Mouse (Mus musculus) intestine, postnatal 0 days (tissue): ENCODE results near the gene Elovl4. TPM values are rescaled to one million over a fixed set of nuclear protein-coding genes. Genes with fewer than 3 reads are reported as not detected.

Experiments used
- ATAC-seq: fragments of 200-750 bp; cut with Nextera tagmentation; 2 replicates; pipeline ENCODE4 v1.8.0; 2017; ENCODE audit warnings: mild to moderate bottlenecking, moderate TSS enrichment, moderate library complexity
- H3K27ac ChIP-seq: fragments of 300-500 bp; sonication (generic); 2 replicates; pipeline ENCODE4 v1.5.1; 2014; ENCODE audit warnings: mild to moderate bottlenecking, low read depth, low read length, moderate library complexity
- H3K27me3 ChIP-seq: fragments of 300-500 bp; sonication (generic); replicated peaks from 2 replicates; pipeline ENCODE4 v1.6.1; 2014; ENCODE audit warnings: low read length, mixed read lengths; ENCODE audit not compliant: control insufficient read depth, insufficient read depth
- H3K36me3 ChIP-seq: fragments of 300-500 bp; sonication (generic); 2 replicates; pipeline ENCODE4 v1.6.1; 2014; ENCODE audit warnings: mild to moderate bottlenecking, moderate library complexity; ENCODE audit not compliant: control insufficient read depth, insufficient read depth
- H3K4me1 ChIP-seq: fragments of 300-500 bp; sonication (generic); replicated peaks from 2 replicates; pipeline ENCODE4 v1.6.1; 2014; ENCODE audit warnings: antibody characterized with exemption, low read length, mixed read lengths; ENCODE audit not compliant: control insufficient read depth, insufficient read depth
- H3K4me2 ChIP-seq: fragments of 300-500 bp; sonication (generic); replicated peaks from 2 replicates; pipeline ENCODE4 v1.6.1; 2014; ENCODE audit warnings: low read depth, mild to moderate bottlenecking, moderate library complexity
- H3K4me3 ChIP-seq: fragments of 300-500 bp; sonication (generic); 2 replicates; pipeline ENCODE4 v1.5.1; 2014; ENCODE audit warnings: low read depth, low read length
- H3K9ac ChIP-seq: fragments of 300-500 bp; sonication (generic); 2 replicates; pipeline ENCODE4 v1.6.1; 2014; ENCODE audit warnings: mild to moderate bottlenecking, low read depth, low read length
- H3K9me3 ChIP-seq: fragments of 300-500 bp; sonication (generic); 2 replicates; pipeline ENCODE4 v1.6.1; 2016; ENCODE audit warnings: mixed run types; ENCODE audit not compliant: control insufficient read depth
- CTCF ChIP-seq: sonication (generic); IDR thresholded peaks from 2 replicates; pipeline ENCODE4 v1.5.1; 2016; ENCODE audit warnings: low read depth, mild to moderate bottlenecking, control low read depth, antibody characterized with exemption, moderate library complexity
- WGBS: fragments of 180-500 bp; shearing (Covaris S2); extraction: QIAGEN DNeasy Blood & Tissue Kit; methylation state at CpG from one replicate; pipeline ENCODE4 v1.1.7; 2014; 5-methylcytosine and 5-hydroxymethylcytosine counted together
- polyA plus RNA-seq: library from polyadenylated mRNA; unstranded; fragments of >200 nt; fragmentation: Nextera tagmentation; extraction: Ambion mirVana; gene quantifications from 2 replicates; pipeline ENCODE4 v1.2.1, GENCODE M21; 2015

Elovl4 gene
- polyA plus RNA-seq, 1 experiment from 2014 or later: 3.1 TPM

DNA sequence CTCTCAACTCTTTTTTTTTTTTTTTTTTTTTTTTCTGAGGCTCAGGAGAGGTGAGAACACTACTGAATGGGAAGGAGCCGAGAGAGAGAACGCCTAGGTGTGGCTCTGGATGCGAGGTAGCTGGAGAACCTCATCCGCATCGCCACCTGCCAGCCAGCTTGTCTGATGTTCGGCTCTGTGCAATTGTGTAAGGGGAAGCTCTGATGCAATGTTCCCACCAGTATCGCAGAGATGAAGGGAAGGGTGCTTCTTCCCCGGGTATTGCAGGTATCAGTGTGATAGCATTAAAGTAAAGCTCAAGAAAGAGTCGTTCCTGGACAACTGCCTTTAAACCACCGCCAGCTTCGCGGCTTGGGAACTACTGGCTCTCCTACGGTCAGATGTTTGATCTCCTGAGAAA is 1.7 kb downstream of the Elovl4 start:
- no peak overlapping the region for H3K4me2 ChIP-seq
- 48% methylated on average over 13 of the region's 13 CpGs for WGBS

DNA sequence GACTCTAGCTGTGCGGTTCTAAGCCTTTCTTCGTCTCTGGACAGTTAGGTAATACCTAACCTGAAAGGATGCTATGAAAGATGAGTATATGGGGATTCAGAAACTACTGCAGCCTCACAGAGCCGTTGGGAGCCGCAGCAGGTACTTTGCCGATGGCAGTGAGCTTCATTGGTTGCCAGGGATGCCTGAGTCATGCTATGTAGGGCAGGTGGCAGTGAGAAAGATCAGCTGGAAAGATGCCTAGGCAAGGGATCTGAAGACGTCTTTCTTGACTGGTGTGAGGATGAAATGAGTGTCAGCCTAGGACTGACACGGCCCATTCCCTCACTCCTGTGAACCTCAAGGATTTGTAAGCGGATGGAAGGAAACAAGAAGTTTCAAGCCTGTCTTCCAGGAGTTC is 8.2 kb downstream of the Elovl4 start:
- no peak for ATAC-seq
- Histone ChIP-seq H3K4me3 (no peak overlapping the region), H3K4me2 (no peak overlapping the region), H3K27ac (no peak overlapping the region), H3K9me3 (no peaks in the 10 kb centered on the region), H3K36me3 (no peaks in the 10 kb centered on the region), H3K4me1 (no peaks in the 10 kb centered on the region), H3K9ac (no peak overlapping the region), H3K27me3 (no peaks in the 10 kb centered on the region)
- no peak for TF ChIP-seq CTCF
- WGBS: 84% methylated on average over 8 of the region's 8 CpGs

More for the DNA sequence above, 1.7 kb downstream of the Elovl4 start:
- no peaks in the 10 kb centered on the region for H3K9me3 ChIP-seq
- H3K27me3 ChIP-seq: peaks cover 25% of the 10 kb centered on the region
- no peak for ATAC-seq
- no peak overlapping the region for H3K4me3 ChIP-seq
- H3K27ac ChIP-seq: no peak overlapping the region
- H3K4me1 ChIP-seq: 0 out of 2 replicates have a peak, but pooled peaks cover 5% of the 10 kb centered on the region
- no peaks in the 10 kb centered on the region for H3K36me3 ChIP-seq
- no peak for TF ChIP-seq CTCF
- H3K9ac ChIP-seq: no peak overlapping the region

- no peaks in the 10 kb centered on the region for H3K36me3 ChIP-seq
- no peaks in the 10 kb centered on the region for H3K9me3 ChIP-seq
- no peak overlapping the region for H3K27ac ChIP-seq
- H3K27me3 ChIP-seq: no peaks in the 10 kb centered on the region
- no peak overlapping the region for H3K9ac ChIP-seq
- no peak overlapping the region for H3K4me3 ChIP-seq
- TF ChIP-seq CTCF: no peak
- 85% methylated on average over 7 of the region's 7 CpGs for WGBS
- H3K4me1 ChIP-seq: no peaks in the 10 kb centered on the region
- H3K4me2 ChIP-seq: no peak overlapping the region
- no peak for ATAC-seq
These were observed 9.2 kb downstream of the Elovl4 start for GRCm38 (mm10) chr9:83796875-83797274.

GRCm38 (mm10) chr9:83789326-83789725 is 16.8 kb downstream of the Elovl4 start:
- TF ChIP-seq CTCF: no peak
- no peak overlapping the region for H3K4me3 ChIP-seq
- H3K9me3 ChIP-seq: no peaks in the 10 kb centered on the region
- no peaks in the 10 kb centered on the region for H3K4me1 ChIP-seq
- WGBS: 94% methylated on average over 6 of the region's 6 CpGs
- ATAC-seq: no peak
- no peak overlapping the region for H3K4me2 ChIP-seq
- no peaks in the 10 kb centered on the region for H3K27me3 ChIP-seq
- no peak overlapping the region for H3K9ac ChIP-seq
- no peaks in the 10 kb centered on the region for H3K36me3 ChIP-seq
- H3K27ac ChIP-seq: no peak overlapping the region

GRCm38 (mm10) chr9:83785501-83785900 is 20.6 kb downstream of the Elovl4 start:
- H3K27me3 ChIP-seq: no peaks in the 10 kb centered on the region
- H3K4me2 ChIP-seq: no peak overlapping the region
- H3K36me3 ChIP-seq: no peaks in the 10 kb centered on the region
- H3K4me3 ChIP-seq: no peak overlapping the region
- H3K9ac ChIP-seq: no peak overlapping the region
- no peaks in the 10 kb centered on the region for H3K4me1 ChIP-seq
- 76% methylated on average over 1 of the region's 1 CpGs for WGBS
- no peaks in the 10 kb centered on the region for H3K9me3 ChIP-seq
- no peak overlapping the region for H3K27ac ChIP-seq
- no peak for TF ChIP-seq CTCF
- ATAC-seq: no peak

DNA sequence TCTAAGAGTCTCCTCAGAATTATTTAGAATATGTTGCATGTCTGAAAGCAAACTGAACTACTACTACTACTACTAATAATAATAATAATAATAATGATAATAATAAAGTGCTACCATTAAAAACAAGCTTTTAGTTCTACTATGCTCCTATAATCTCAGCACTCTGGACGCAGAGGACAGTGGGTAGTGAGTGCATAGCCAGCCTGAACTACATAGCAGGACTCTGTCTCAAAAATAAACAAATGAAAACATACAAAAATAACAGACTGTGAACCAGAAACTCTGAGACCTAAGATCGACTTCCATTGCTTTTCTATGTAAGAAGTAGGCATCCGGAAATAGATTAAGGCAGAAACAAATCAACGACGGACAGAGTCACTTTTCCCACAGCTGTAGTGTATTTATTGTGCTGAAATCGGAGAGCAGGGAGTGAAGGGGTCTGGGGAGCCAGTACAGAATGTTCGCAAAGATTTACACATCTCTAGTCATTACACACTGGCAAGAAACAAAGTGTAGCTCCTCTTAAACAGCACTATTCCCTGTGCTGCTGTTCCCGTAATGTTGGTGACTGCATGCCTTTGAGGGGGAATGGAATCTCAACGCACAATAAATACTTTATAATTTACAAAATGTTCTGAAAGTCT is 27.6 kb downstream of the Elovl4 start:
- Histone ChIP-seq H3K9ac (no peak overlapping the region), H3K4me2 (no peak overlapping the region), H3K4me3 (no peak overlapping the region), H3K9me3 (no peaks in the 10 kb centered on the region), H3K36me3 (no peaks in the 10 kb centered on the region), H3K4me1 (no peaks in the 10 kb centered on the region), H3K27me3 (no peaks in the 10 kb centered on the region), H3K27ac (no peak overlapping the region)
- WGBS: 66% methylated on average over 9 of the region's 9 CpGs
- ATAC-seq: no peak
- no peak for TF ChIP-seq CTCF

DNA sequence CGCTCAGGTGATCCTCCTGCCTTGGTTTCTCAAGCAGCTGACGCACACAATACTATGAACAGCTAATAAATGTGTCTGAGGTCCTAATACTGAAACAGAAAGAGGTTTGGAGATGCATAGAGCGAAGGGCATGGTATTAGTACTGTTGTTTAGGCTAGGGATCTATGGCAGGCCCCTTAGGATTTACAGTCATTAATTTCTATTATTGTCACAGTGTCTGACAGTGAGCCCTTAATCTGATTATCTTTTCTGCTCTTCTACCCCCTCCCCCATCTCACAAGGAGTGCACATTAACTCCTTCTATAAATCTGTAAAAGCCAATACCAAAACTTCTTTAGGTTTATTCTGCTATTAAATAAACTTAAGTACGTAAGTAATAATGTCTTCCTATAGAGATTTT is 44.8 kb downstream of the Elovl4 start:
- Histone ChIP-seq H3K9me3 (no peaks in the 10 kb centered on the region), H3K36me3 (no peaks in the 10 kb centered on the region), H3K4me3 (no peak overlapping the region), H3K4me1 (no peaks in the 10 kb centered on the region), H3K27ac (no peak overlapping the region), H3K4me2 (no peak overlapping the region), H3K9ac (no peak overlapping the region), H3K27me3 (no peaks in the 10 kb centered on the region)
- TF ChIP-seq CTCF: no peak
- no peak for ATAC-seq
- 73% methylated on average over 4 of the region's 4 CpGs for WGBS
